Mouse (Mus musculus): ENCODE data around the gene Clec2g. TPM values are rescaled to one million over a fixed set of nuclear protein-coding genes. Genes with fewer than 3 reads are reported as not detected.
"Not testable (repeated sequence)": the region's sequence is repeated elsewhere in the genome, so short reads cannot be mapped to it uniquely, and the experiment has no call there.

Gene Clec2g
- not detected in 2 replicates for polyA plus RNA-seq (2016; fragmentation: Nextera tagmentation; extraction: Ambion mirVana)

DNA sequence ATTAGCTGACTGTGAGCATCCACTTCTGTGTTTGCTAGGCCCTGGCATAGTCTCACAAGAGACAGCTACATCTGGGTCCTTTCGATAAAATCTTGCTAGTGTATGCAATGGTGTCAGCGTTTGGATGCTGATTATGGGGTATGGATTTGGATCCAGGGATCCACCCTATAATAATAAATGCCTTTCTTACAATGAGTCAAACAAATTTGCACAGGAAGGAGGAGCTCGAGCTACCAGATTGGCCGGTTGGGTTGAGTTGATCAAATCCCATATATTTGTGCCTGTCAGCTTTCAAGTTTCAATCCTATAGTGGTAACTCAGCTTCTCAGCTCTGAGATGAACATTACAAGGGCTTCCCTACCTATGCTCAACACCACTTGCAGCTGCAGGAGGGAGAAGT, at the start of gene Clec2g:
Clec2g (plus strand) TSS at position 301 of the 400 bp plus-strand sequence.
- H3K36me3 ChIP-seq; H3K4me3 ChIP-seq; ATAC-seq (ENCODE audit: low FRiP score, low read depth): not testable (repeated sequence)

DNA sequence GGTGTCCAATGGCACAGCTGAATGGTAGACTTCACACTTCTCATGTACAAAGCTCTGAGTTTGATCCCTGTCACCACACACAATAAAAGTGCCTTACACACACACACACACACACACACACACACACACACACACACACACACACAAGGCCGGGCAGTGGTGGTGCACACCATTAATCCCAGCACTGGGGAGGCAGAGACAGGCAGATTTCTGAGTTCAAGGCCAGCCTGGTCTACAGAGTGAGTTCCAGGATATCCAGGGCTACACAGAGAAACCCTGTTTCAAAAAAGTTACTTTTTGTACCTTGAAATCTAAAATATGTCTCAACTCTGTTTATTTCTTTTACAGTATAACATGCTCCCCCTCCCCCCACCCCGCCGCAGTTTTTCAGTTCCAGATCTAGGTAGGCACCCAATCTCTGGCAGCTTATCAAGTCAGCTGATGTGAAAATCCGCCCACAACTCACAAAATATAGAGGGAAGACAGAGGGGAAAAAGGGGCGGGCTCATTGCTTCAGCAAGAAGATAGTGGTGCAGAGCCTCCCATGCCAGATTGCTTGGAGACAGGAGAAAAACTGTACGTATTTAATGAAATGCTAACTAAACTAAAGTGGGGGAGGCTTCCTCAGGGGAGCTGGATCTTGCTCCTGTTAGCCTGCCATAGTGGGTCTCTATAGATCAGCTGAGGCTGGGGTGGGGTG, 46.9 kb upstream of the Clec2g start, which contains the start of gene Clec2i:
Clec2i (plus strand) TSS at position 498 of the 700 bp plus-strand sequence.
- H3K4me1 ChIP-seq; H3K4me3 ChIP-seq; H3K36me3 ChIP-seq; H3K9ac ChIP-seq (replicated peaks); H3K27me3 ChIP-seq; H3K4me2 ChIP-seq (replicated peaks); H3K27ac ChIP-seq (replicated peaks); ATAC-seq (ENCODE audit: low FRiP score, low read depth); H3K9me3 ChIP-seq: not testable (repeated sequence)
- WGBS, result 82% methylated on average over 6 of the region's 6 CpGs

More for the DNA sequence above, at the start of gene Clec2g:
- 94% methylated on average over 4 of the region's 4 CpGs for WGBS
- H3K27me3 ChIP-seq; H3K4me1 ChIP-seq; H3K9me3 ChIP-seq; H3K9ac ChIP-seq (replicated peaks); H3K4me2 ChIP-seq (replicated peaks); H3K27ac ChIP-seq (replicated peaks): not testable (repeated sequence)

DNA sequence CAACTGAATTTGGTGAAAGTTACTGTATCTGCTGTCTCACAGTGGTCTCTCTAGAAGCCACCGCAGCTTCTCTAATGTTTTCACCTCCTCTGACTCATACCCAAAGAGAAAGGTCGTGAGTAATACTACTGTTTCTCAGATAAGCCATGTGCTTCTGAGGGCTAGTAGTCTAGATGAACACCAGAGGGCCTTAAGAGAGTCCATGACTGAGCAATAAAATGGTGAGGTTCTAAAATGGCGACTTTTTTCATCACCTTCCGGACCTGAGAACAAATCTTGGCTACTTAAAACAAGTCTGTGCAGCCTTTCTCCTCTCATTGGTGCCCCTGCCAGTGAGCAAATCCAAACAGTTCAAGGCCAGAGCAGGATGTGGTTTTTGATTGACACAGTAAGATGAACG, 45.3 kb upstream of the Clec2g start:
- H3K4me1 ChIP-seq, result no peaks in the 10 kb centered on the region
- no peak overlapping the region for H3K4me3 ChIP-seq
- H3K9me3 ChIP-seq, result no peaks in the 10 kb centered on the region
- H3K9ac ChIP-seq (replicated peaks), result no peak overlapping the region
- ATAC-seq (ENCODE audit: low FRiP score, low read depth), result no peak
- no peak overlapping the region for H3K4me2 ChIP-seq (replicated peaks)
- H3K27ac ChIP-seq (replicated peaks), result no peak overlapping the region
- 86% methylated on average over 5 of the region's 5 CpGs for WGBS
- no peaks in the 10 kb centered on the region for H3K36me3 ChIP-seq
- no peaks in the 10 kb centered on the region for H3K27me3 ChIP-seq

DNA sequence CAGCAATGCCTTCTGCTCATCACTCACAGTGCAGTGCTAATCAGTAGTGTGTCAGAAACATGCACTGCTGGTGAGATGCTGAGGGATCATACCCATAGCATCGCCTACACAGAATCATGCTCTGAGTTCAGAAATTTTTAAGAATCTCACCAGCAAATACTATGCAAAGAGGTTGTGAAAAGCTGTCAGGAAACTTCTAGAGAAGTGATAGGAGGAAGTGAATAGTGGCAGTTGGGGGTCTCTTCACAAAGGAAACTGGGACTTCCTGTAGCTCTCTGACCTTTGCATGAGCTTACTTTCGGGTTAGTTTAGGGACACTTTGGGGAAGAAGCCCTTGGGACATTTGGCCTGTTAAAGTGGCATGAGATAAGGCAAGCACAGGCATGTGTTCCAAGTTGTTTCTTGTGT, 43.2 kb upstream of the Clec2g start, which contains the start of gene BC035044:
BC035044 (minus strand) TSS at position 179 of the 408 bp plus-strand sequence.
- 71% methylated on average over 2 of the region's 2 CpGs for WGBS
- ATAC-seq (ENCODE audit: low FRiP score, low read depth), result no peak
- Histone ChIP-seq H3K4me1 (no peaks in the 10 kb centered on the region), H3K4me3 (no peak within 1 kb of the TSS), H3K9ac (replicated peaks) (no peak within 1 kb of the TSS), H3K9me3 (no peaks in the 10 kb centered on the region), H3K36me3 (no peaks in the 10 kb centered on the region), H3K27me3 (no peaks in the 10 kb centered on the region), H3K27ac (replicated peaks) (no peak within 1 kb of the TSS), H3K4me2 (replicated peaks) (no peak within 1 kb of the TSS)

DNA sequence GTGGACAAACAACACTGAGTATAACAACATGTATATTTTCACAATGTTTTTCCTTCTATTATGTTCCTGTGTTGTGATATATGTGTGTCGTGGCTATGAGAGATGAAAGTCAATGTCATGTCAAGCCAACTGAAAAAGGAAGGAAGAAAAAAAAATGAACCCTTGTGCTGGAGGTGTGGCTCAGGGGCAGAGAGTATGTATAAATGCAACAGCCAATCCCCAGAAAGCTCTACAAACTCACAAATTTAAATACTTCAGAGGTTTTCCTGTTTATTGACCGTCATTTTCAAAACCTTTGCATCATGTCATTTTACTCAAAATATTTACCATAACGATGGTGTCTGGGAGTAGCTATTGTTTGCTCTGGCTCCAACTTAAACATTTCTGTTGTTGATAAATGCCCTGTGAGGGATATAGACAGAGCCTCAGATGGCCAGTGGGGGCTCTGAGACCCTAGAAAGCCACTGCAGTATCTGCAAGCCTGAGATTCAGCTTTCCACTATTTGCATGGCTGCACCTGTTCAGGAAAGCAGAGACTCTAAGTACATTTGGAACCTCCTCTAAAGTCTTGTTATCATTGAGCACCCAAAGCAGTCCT, 38.7 kb upstream of the Clec2g start:
- Histone ChIP-seq H3K36me3 (no peaks in the 10 kb centered on the region), H3K9me3 (no peaks in the 10 kb centered on the region), H3K27ac (replicated peaks) (no peak overlapping the region), H3K27me3 (no peaks in the 10 kb centered on the region), H3K4me1 (no peaks in the 10 kb centered on the region), H3K4me2 (replicated peaks) (no peak overlapping the region), H3K9ac (replicated peaks) (no peak overlapping the region), H3K4me3 (no peak overlapping the region)
- 80% methylated on average over 3 of the region's 3 CpGs for WGBS
- no peak for ATAC-seq (ENCODE audit: low FRiP score, low read depth)

DNA sequence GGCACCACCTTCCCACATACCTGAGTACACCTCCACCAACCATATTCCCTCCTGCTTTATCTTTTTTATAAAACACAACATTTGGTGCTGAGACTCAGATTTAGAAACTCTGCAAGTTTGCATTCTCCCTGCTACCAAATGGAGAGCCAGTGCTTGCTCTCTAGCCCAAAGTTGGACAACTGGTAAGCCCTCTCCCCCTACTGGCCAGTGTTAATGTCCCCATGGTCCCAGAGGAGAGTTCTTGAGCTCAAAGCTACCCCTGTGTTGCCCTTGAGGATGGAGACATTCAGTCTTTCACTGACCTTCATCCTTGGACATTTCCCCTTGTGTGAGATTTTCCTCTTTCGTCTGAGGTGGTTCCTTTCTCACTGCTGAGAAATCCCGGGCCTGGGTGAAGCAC, 34.1 kb upstream of the Clec2g start:
- H3K36me3 ChIP-seq, result no peaks in the 10 kb centered on the region
- no peaks in the 10 kb centered on the region for H3K9me3 ChIP-seq
- no peak for ATAC-seq (ENCODE audit: low FRiP score, low read depth)
- H3K4me2 ChIP-seq (replicated peaks), result no peak overlapping the region
- H3K9ac ChIP-seq (replicated peaks), result no peak overlapping the region
- H3K27ac ChIP-seq (replicated peaks), result no peak overlapping the region
- H3K4me1 ChIP-seq, result no peaks in the 10 kb centered on the region
- 83% methylated on average over 2 of the region's 2 CpGs for WGBS
- no peaks in the 10 kb centered on the region for H3K27me3 ChIP-seq
- no peak overlapping the region for H3K4me3 ChIP-seq

DNA sequence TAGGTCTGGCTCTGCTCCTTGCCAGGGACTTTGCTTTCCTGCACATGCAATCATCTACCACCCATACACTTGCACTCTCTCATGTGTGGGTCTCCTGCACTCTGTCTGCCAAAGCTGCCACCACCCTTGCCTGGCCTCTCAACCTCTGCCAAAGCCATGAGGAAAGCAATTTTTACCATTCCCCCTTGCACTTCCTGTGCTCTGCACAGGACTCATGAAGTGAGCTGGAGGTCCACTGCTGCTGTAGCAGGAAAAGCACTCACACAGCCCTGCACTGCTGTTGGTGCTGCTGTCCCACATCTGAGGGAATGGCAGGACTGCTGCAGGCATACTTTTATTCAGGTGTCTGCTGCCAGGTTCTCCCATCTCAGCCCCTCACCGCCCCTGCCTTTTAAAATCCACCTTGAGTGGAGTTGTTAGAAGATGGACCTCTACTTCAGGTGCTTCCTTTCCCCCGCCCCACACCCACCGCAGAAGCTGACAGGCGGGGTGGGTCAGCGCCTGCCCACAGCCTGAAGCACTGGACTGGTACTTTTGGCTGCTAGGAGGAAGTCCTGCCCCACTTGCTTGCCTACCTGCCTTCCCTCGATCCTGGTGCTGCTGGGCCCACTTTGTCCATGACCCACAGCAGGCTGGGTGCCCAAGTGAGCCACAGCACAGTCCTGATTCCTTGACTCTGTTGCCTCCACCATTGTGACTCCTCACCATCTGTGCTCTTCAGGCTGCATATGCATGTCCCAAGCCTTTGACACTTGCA, 33.2 kb upstream of the Clec2g start:
- not testable (repeated sequence) for H3K4me1 ChIP-seq; H3K9ac ChIP-seq (replicated peaks); ATAC-seq (ENCODE audit: low FRiP score, low read depth); H3K36me3 ChIP-seq; H3K27me3 ChIP-seq; H3K27ac ChIP-seq (replicated peaks); H3K4me3 ChIP-seq; H3K9me3 ChIP-seq; H3K4me2 ChIP-seq (replicated peaks)
- 91% methylated on average over 6 of the region's 6 CpGs for WGBS

DNA sequence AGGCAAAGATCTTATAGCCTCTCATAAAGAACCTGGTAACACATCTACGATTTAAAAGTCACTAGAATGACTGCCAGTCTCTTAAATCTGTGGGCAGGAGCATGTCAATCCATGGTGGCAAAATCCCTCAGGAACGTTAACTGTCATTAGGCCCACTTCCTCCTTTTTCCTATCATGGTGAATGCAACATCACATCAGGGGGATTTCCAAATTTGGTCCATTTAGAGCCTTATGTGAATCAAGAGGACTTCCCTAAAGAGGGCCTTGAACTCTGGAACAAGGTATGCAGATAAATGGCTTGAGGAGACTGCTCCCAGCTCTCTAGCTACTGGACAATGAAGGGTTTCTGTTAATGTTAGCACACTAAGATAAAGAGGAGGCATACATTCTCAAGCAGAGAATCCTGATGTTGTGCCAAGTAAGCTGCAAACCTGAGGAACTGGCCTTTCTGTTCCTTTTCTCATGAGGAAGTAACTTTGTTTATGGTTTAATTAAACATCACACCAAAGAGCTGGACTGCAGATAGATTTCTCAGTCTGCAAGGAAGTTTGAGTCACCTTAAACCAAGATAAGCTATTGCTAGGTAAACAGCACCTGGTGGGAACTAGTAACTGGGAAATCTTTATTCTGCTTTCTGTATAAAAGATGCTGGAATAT, 20.5 kb upstream of the Clec2g start:
- no peak for ATAC-seq (ENCODE audit: low FRiP score, low read depth)
- Histone ChIP-seq H3K27me3 (no peaks in the 10 kb centered on the region), H3K4me3 (no peak overlapping the region), H3K9me3 (no peaks in the 10 kb centered on the region), H3K36me3 (no peaks in the 10 kb centered on the region), H3K27ac (replicated peaks) (no peak overlapping the region), H3K9ac (replicated peaks) (no peak overlapping the region), H3K4me2 (replicated peaks) (no peak overlapping the region), H3K4me1 (no peaks in the 10 kb centered on the region)
- 85% methylated on average over 2 of the region's 2 CpGs for WGBS

DNA sequence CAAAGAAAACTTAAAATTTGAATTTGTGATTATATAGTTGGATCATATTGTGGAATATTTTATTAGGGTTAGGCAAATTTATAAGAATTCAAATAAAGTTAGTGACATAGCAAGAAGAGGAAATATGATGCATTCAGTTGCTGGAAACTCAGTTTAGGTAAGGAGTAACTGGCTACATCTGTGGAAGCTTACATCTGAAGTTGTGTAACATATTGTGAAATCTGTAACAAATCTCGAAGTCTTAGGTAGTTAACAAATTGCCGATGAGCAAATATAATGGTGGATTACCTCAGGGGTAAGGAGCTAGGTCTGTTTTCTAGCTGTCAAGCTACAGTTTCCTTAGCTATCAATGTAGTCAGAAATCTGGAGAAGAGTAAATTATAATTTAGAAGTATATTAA, 16.9 kb upstream of the Clec2g start:
- H3K9me3 ChIP-seq, result no peaks in the 10 kb centered on the region
- H3K4me1 ChIP-seq, result no peaks in the 10 kb centered on the region
- no peaks in the 10 kb centered on the region for H3K27me3 ChIP-seq
- H3K9ac ChIP-seq (replicated peaks), result no peak overlapping the region
- 91% methylated on average over 2 of the region's 2 CpGs for WGBS
- no peaks in the 10 kb centered on the region for H3K36me3 ChIP-seq
- no peak overlapping the region for H3K4me3 ChIP-seq
- H3K4me2 ChIP-seq (replicated peaks), result no peak overlapping the region
- no peak overlapping the region for H3K27ac ChIP-seq (replicated peaks)
- no peak for ATAC-seq (ENCODE audit: low FRiP score, low read depth)

DNA sequence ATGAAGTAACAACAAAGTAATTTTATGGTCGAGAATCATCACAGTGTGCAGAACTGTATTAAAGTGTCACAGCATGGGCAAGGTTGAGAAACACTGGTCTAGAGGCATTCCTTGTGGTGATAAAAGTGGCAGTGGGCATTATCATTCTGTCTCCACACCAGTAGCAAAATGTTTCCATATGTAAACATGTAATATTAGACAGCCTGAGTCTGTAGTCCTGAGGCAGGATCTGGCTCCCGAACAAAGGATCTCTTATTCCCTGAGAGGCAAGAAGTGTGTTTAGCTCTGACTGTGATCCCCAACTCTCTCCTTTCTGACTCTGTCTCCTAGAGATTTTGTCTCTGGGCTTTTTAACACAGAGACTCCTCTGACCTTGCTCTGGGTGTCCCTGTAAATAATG, 1.1 kb upstream of the Clec2g start:
- WGBS, result 72% methylated on average over 2 of the region's 2 CpGs
- Histone ChIP-seq H3K9ac (replicated peaks) (no peak overlapping the region), H3K4me3 (no peak overlapping the region), H3K27me3 (no peaks in the 10 kb centered on the region), H3K36me3 (no peaks in the 10 kb centered on the region), H3K4me2 (replicated peaks) (no peak overlapping the region), H3K4me1 (no peaks in the 10 kb centered on the region), H3K27ac (replicated peaks) (no peak overlapping the region), H3K9me3 (no peaks in the 10 kb centered on the region)
- no peak for ATAC-seq (ENCODE audit: low FRiP score, low read depth)

DNA sequence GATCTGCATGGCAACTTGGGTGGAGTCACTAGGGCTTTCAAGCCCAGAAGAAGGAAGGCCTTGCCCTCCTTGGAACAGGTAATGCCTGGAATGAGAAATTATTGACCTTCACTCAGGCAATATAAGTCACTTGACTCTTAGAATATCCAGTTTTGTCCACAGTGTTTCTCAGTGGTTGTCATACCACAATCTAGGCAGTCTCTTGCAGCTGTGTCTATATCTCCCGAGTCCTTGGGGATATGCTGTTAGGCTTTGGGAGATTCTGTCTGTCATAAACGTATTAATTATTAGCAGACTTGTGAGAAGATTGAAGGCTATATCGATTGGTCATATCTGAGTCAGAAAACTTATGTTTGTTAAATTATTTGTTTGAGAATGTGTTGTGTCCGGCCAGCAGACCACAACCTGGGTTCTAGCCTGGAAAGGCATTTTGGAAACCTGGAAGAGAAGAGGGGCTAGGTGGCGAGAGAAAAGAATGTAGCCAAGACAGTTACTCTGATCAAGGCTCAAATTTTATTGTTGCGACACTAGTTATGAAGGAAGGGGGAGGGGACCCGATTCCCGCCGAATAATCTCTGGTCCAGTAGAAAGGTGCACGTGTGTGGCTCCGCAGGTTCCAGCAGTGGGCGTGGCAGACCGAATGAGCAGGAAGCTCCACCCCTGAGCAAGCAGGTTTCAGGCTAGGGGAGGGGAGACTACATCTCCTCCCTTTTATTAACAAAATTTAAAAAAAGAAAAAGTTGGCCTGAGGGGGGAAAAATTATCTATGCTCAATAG, 1.9 kb downstream of the Clec2g start:
- not testable (repeated sequence) for H3K36me3 ChIP-seq; H3K27ac ChIP-seq (replicated peaks); H3K4me2 ChIP-seq (replicated peaks); H3K27me3 ChIP-seq; H3K4me1 ChIP-seq; H3K4me3 ChIP-seq; H3K9ac ChIP-seq (replicated peaks); H3K9me3 ChIP-seq; ATAC-seq (ENCODE audit: low FRiP score, low read depth)
- WGBS, result 93% methylated on average over 4 of the region's 13 CpGs
